Mouse (Mus musculus) thymus, adult 2 months (tissue): ENCODE results near the gene Ticrr.

Experiments
- CTCF ChIP-seq: fragments of 200-500 bp; IDR thresholded peaks from 2 replicates; pipeline ENCODE4 v1.5.1; 2012; ENCODE audit warnings: mild to moderate bottlenecking, control low read depth, low read length, moderate library complexity, borderline replicate concordance; ENCODE audit not compliant: control insufficient read depth, poor library complexity, insufficient read depth; ENCODE audit errors: extremely low read depth
- POLR2A ChIP-seq: fragments of 200-500 bp; IDR thresholded peaks from 2 replicates; pipeline ENCODE4 v1.6.1; 2012; ENCODE audit warnings: mild to moderate bottlenecking, low read length, control low read depth, moderate library complexity; ENCODE audit not compliant: control insufficient read depth, poor library complexity, insufficient read depth; ENCODE audit errors: extremely low read depth

DNA sequence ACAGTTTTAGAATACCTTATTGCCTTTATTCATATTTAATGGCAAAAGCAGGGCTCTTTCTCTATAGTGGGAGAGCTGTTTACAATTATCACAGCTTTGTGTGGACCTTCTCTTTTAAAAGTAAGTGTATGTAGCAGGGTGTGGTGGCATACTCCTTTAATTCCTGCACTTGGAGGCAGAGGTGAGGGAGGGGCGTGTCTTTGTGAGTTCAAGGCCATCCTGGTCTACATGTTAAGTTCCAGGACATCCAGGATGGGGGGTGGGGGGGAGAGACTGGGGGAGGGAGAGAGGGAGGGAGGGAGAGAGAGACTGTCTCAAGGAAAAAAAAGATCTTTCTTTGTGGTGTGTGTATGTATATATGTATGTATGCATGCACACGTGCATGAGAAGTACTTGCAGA, 20.2 kb downstream of the Ticrr start:
- no peak for TF ChIP-seq POLR2A
- TF ChIP-seq CTCF: no peak
